Mouse (Mus musculus): Measurements from ENCODE around the gene Mitf.
A peak's percentile ranks its signal among the peaks of the same experiment; 100 is the strongest.

The Mitf gene

GRCm38 (mm10) chr6:97820505-97820904 is 13.7 kb downstream of the Mitf start:
- DNase-seq (ENCODE audit: extremely low read depth, low read depth, low spot score), result no peak

- DNase-seq (ENCODE audit: extremely low read depth, low read depth, low spot score), result no peak
Measured at GRCm38 (mm10) chr6:97821811-97822210, 15.0 kb downstream of the Mitf start.

DNA sequence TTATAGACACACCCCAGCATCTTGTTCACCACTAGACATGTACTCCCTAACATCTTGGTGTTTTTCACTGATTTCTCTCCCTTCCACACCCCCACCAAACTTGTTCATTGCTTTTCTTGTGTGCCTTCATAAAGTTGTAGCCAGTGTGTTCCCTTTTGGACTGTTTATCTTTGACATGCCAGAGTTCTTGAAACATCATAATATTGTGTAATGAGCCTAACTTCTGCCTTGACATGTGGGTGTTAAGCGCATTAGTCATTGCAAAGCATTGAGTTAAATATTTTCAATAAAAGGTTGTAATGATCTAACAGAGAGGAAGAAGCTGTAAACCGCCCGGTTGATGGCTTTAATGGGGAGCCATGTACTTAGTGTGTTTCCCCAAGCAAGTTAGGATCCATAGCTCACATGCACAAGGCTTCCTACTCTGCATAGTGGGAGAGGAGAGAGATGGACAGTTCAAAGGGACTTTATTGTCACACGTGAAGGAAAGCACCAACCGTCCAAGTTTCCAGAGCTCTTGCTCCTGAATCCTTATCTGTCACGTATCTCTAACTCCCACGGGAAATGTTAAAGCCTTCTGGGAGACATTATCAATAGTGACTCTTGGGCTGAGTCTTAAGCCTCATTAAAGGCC is 19.9 kb downstream of the Mitf start:
- peak; percentile 54 for DNase-seq (ENCODE audit: extremely low read depth, low read depth, low spot score)

- DNase-seq (ENCODE audit: extremely low read depth, low read depth, low spot score), result no peak
Measured at GRCm38 (mm10) chr6:97828021-97828420, 21.2 kb downstream of the Mitf start.

DNA sequence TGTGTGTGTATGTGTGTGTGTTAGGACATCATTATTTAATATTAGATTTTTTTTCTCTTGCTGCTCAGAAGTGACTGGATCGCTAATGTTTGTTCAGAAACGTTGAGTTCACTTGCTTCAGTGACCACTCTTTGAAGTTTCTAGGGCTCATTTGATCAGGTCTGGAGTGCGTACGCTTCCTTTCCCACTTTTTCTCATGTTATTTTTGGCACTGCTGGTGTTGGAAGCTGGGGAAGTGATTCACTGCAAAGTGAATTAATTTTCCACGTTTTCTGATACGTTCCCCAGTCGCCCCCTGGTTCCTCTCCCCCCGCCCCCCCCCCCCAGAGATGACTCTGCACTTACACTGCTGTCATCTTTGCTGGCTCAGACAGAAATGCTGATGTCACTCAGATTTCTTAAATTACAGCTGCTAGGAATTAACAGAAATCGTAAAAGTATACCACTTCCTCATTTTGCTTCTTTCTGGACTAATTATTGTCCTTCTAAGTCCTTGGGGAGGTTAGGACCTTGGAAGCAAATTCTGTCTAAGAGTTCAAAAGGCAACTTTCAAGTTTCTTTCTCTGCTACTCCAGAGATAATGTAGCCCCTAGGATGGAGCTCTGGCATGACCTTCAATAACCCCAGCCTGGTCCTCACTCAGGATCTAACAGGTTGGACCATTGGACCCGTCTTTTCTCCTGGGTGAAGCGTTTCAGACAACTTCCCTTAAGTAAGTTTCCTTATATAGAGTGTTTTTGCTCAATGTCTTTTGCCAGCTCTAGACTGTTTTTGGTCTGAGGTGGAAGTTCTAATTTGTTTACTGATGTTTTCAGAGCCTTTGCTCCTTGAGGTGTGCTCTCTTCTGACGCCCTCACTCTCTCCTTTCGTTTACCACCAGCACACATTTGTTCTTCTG is 22.2 kb downstream of the Mitf start:
- DNase-seq (ENCODE audit: extremely low read depth, low read depth, low spot score), result no peak

- DNase-seq (ENCODE audit: extremely low read depth, low read depth, low spot score), result no peak
Measured at GRCm38 (mm10) chr6:97832501-97832900, 25.6 kb downstream of the Mitf start.

DNA sequence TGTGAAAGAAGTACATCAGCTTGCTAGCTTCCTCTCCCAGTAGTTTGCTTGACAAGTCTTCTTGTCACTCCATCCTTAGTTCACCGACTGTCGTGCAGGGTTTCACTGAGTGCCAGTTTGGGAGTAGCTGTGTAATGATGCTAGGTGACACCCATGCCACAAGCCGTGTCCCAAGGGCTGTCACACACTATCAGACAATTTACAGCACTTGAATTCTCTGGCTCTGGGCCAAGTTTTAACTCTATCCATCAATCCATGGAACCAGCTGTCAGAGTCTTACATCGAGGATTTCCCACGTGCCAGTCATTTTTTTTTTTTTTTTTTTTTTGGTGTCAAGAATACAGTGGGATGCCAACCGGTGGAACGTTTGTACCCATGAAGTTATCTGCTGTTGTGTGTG is 29.3 kb downstream of the Mitf start:
- DNase-seq (ENCODE audit: extremely low read depth, low read depth, low spot score), result no peak

- no peak for DNase-seq (ENCODE audit: extremely low read depth, low read depth, low spot score)
Measured at GRCm38 (mm10) chr6:97837711-97838110, 30.9 kb downstream of the Mitf start.

DNA sequence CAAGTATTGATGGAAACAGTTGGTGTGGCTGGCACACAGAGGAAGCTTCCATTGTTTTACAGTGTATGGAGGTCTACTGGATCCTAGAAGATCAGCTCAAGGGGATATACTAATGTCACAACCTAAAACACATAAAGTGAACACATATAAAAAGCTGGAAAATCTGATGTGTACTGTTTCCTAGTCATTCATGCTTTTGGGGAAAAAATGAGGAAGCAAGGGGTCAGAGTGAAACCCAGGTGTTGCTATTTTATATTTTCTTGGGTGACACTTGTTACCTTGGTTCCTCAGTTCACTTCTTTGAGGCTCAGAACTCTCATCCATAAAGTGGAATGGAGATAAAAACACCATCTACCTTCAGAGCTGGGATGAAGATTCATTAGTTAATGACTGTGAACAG is 32.7 kb downstream of the Mitf start:
- no peak for DNase-seq (ENCODE audit: extremely low read depth, low read depth, low spot score)

DNA sequence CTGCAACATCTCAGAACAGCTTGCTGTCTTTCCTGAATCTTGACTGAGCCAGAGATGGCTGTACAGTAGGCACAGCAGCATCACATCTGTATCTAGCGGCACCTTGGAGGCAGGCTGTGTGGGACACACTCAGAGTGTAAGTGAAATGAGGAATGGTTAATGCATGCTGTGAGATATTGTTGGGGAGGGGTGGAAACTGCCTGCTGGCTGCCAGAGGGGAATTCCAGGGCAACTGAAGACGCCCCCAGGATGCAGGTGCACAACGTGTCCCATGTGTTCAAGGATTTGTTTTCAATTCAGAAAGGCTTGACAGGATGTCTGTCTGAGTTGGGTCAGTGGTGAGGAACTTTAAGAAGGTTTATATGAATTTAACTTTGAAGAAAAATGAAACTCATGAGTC is 37.3 kb downstream of the Mitf start:
- no peak for DNase-seq (ENCODE audit: extremely low read depth, low read depth, low spot score)

- no peak for DNase-seq (ENCODE audit: extremely low read depth, low read depth, low spot score)
Measured at GRCm38 (mm10) chr6:97848191-97848857, 41.5 kb downstream of the Mitf start.

DNA sequence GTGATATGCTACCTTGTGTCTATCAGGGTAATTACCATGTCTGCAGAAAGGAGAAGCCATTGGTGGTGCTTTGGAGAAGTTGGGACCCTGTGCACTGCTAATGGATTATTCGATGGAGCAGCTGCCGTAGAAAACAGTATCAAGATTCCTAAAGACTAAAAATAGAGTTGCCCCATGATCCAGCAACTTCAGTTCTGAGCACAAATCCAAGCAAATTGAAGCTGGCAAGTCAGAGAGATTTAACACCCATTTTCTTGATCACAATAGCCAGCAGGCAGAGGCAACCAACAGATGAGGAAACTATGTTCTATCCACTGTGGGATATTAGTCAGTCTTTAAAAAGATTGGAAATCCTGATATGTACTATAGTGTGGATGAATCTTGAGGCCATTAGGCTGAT is 47.4 kb downstream of the Mitf start:
- no peak for DNase-seq (ENCODE audit: extremely low read depth, low read depth, low spot score)

- no peak for DNase-seq (ENCODE audit: extremely low read depth, low read depth, low spot score)
Measured at GRCm38 (mm10) chr6:97855420-97856170, 48.7 kb downstream of the Mitf start.

DNA sequence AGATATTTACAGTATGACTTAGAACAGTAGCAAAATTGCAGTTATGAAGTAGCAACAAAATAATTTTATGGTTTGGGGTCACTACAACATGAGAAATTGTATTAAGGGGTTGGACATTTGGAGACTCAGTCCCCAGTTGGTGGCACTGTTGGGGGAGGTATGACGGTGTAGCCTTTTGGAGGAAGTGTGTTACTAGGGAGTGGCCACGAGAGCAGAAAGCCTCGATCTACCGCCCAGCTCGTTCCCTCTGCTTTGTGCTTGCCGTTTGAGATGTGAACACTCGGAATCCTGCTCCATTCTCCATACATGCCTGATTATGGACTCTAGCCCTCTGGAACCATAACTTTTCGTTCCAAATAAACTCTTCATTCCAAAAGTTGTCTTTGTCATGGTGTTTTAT is 49.6 kb downstream of the Mitf start:
- DNase-seq (ENCODE audit: extremely low read depth, low read depth, low spot score), result no peak

DNA sequence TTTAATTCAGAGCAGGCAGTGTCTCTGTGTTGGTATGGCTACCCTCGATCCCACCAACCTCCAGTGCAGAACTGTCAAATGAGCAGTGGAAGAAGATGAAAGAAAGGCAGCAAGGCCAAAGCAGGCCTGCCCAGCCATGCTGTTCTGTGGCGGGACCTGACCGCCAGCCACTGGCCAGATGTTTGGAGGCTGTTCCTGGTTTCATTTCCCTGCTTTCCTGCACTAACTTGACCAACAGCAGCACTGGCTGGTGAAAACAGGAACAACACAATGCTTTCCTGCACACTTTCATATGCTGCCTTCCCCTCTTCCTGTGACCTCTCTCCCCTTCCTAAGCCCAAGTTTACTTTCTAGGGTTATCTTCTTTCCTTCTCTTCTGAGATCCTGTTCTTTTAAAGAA is 50.8 kb downstream of the Mitf start:
- DNase-seq (ENCODE audit: extremely low read depth, low read depth, low spot score), result no peak

- no peak for DNase-seq (ENCODE audit: extremely low read depth, low read depth, low spot score)
Measured at GRCm38 (mm10) chr6:97866575-97866974, 59.7 kb downstream of the Mitf start.

DNA sequence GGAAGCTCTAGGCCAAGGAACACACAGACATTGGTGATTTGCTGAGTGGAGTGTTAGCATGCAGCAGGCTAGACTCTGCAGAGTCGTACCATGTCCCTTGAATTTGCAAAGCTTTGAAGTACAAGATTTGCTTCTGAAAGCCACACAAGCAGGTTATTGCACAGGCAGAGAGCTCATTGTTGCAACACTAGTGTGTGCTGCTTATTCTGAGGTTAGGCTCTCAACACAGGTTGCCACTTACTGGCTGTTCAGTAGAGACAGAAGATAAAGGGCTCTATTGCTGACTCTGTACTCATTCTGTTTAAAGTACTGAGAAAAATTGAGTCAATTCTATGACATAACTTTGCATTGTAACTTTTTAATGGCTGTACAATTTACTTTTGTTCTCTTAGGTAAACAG is 61.2 kb downstream of the Mitf start:
- no peak for DNase-seq (ENCODE audit: extremely low read depth, low read depth, low spot score)

GRCm38 (mm10) chr6:97869953-97870352 is 63.1 kb downstream of the Mitf start:
- no peak for DNase-seq (ENCODE audit: extremely low read depth, low read depth, low spot score)

DNA sequence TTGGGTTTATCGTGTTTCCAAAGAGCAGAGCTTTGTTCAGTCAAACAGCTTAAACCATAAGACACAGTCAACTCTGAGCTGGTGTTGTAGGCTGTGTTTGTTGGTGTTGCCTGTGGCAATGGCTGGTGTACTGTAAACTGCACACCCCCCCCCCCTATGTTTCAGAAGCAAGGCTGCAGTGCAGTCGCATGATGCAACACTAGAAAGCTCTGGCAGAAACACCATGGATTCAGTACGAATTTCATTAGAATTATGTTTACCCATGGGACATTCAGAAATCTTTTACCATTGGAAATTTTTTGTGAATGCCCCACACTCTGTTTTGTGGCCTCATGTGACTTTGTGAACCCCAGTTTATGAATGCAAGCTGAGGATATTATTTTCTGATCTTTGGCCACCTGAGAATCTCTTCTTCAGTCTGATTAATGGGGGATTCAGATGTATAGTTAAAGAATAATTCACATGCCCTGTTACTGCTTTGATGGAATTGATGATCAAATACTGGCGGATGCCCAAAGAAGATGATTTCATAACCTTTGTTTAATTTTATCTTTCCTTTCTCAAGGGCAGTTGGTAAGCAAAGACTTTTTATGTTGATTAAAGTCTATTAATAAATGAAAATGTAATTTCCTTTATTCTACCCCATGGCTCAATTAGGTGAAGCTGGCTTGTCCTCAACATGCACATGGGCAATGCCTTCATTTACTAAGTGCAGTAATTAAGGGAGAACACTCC is 64.6 kb downstream of the Mitf start:
- no peak for DNase-seq (ENCODE audit: extremely low read depth, low read depth, low spot score)

DNA sequence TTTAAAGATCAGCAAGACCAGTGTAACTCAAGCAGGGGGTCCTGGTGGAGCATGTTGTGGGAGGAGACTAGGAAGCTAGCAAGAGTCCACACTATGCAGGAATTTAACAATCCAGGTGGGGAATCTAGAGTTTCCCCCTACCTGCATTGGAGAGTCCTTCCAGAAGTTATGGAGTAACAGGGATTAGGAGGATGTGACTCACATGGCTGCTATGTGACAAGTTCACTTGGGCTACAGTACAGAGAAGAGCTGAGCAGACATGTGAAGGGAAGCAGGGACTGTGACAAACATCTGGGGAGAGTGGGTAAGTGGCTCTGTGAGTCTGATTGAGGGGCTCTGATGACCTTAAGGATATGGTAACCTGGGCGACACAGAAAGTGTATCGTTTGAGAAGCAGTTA is 66.2 kb downstream of the Mitf start:
- DNase-seq (ENCODE audit: extremely low read depth, low read depth, low spot score), result no peak

GRCm38 (mm10) chr6:97876990-97877389 is 70.1 kb downstream of the Mitf start:
- DNase-seq (ENCODE audit: extremely low read depth, low read depth, low spot score), result no peak
